Mouse (Mus musculus) heart, postnatal 14 days (tissue): ENCODE measurements around the gene Cpn1. TPM values are rescaled to one million over a fixed set of nuclear protein-coding genes. Genes with fewer than 3 reads are reported as not detected.

Experiments used
- DNase-seq, 2 experiments: peaks; one replicate each; pipeline ENCODE4 v3.0.0; 2021 to 2022
- intact Hi-C: fragments of 180-260 bp; cut with DNase I; formaldehyde crosslinking; loops from one replicate; pipeline ENCODE4 v1.15.1; 2025
- total RNA-seq, 2 experiments: library from RNA; stranded (reverse); gene quantifications; 2 replicates each; pipeline ENCODE4 v1.2.3; 2021

Gene Cpn1
- total RNA-seq, 2 experiments from 2014 or later = 0.12 TPM; not detected in 1

DNA sequence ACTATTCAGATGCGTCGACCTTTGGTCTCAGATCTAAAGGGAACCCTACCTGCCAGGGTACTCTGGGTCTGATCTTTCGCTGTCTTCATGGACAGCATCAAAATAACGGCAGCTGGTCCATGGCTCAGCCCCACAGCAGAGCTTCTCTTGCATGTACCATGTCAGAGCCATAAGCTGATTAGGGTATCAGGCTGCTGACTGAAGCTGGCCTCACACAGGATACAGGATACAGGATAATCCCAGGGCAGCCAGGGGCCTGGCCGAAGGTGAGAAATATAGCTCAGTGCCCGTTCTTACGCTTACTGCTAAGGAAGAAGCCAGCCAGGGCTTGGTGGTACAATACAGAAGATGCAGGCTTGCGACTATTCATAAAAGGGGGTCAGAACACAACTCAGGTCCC lies 41.8 kb downstream of the Cpn1 start:
- DNase-seq = no peak
- intact Hi-C loops = loop anchor here (5.0 kb wide), 2 partner anchors 37 to 92 kb away; no protein-coding TSS in a partner anchor

DNA sequence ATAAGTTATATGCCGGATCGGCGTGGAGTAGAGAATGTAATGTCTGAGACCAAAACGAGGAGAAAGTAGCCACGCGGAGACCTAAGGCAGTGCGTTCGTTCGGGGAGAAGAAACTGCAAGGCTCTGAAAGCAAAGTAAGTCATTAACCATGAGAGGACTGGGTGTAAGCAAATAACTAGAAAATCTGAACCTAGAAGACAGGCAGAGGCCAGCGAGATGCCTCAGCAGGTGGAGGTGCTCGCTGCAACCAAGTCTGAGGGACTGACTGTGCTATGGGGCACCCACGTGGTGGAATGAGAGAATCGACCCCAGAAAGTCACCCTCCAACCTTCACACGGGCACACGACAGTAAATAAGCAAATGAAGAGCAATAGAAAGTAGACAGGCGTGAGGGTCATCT lies 43.3 kb downstream of the Cpn1 start:
- intact Hi-C loops = loop anchor here (5.0 kb wide), 2 partner anchors 36 to 91 kb away; no protein-coding TSS in a partner anchor
- no peak for DNase-seq

DNA sequence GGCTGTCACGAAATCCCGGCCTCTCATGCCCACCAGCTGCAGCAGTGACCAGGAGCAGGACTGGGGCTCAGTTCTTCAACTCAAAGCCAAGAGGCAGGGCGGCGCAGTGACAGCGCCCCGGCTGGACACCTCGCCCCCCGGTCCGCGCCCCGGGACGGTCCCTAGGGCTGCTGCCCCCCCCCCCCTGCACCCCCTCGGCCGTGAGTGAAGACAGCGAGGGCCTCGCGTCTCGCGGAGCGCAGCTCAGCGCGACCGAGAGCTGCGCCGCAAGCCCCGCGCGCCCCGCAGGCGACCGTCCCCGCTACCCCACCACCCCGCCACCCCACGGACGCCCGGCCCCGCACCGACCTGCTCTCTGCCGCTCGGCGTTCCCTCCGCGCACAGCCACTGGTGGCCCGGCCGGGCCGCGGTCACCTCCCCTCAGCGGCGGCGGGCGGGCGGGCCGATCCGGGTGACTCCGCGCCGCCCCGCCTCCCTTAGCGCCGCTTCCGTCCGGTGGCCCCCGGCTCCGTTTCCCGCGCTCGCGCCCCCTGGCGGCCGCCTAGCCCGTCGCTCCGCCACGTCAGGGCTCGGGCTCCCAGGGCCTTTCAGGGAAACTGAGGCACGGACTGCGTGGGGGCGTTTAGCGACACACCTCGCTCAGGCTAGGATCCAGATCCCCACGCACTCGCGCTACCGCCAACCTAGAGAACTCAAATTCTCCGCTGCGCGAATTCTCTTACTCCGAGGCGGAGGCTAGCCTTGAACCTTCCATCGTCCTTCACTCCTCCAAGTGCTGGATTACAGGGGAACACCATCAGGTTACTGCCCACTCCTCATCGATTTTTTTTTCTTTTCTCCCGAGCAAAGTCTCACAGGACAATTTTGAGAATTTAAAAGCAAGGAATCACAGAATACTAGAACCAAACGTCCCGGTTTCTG lies 46.3 kb downstream of the Cpn1 start, which contains the start of gene Dnmbp:
Gene Dnmbp, minus strand, starts transcription at position 423 of the 921 bp plus-strand sequence.
- intact Hi-C loops = loop anchor here (2.0 to 5.0 kb wide), 4 partner anchors 21 to 107 kb away; no protein-coding TSS in a partner anchor
- peak; percentile 95 to 96 for DNase-seq

GRCm38 (mm10) chr19:43939171-43939768 lies 47.1 kb downstream of the Cpn1 start:
- intact Hi-C loops = loop anchor here (2.0 kb wide), 1 partner anchor 20 kb away; no protein-coding TSS in a partner anchor

GRCm38 (mm10) chr19:43938355-43938754 lies 48.0 kb downstream of the Cpn1 start:
- intact Hi-C loops = loop anchor here (2.0 kb wide), 1 partner anchor 20 kb away; no protein-coding TSS in a partner anchor

More at GRCm38 (mm10) chr19:43939171-43939768, 47.1 kb downstream of the Cpn1 start:
- DNase-seq = no peak

GRCm38 (mm10) chr19:43930926-43931325 lies 55.4 kb downstream of the Cpn1 start:
- intact Hi-C loops = no loop called here
- no peak for DNase-seq

More at GRCm38 (mm10) chr19:43938355-43938754, 48.0 kb downstream of the Cpn1 start:
- no peak for DNase-seq

GRCm38 (mm10) chr19:43930366-43930765 lies 56.0 kb downstream of the Cpn1 start:
- no peak for DNase-seq
- intact Hi-C loops = no loop called here

DNA sequence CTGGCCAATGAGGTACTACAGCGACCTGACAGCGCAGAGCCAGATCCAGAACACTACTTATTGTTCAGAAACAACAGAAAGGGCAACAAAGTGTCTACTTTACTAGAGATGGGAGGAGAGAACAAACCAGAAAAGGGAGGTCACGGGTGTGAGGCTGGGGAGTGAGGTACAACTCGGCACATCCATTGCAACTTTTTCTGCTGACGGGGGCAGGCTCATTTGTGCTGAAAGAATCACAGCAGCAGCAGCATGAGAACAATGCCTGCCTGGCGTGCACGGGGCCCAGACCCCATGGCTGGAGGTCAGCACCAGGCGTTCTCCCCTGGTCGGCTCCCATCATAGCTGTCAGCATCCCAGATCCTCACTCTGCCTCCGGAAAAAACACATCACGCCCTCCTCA lies 56.5 kb downstream of the Cpn1 start:
- no peak for DNase-seq
- intact Hi-C loops = no loop called here

DNA sequence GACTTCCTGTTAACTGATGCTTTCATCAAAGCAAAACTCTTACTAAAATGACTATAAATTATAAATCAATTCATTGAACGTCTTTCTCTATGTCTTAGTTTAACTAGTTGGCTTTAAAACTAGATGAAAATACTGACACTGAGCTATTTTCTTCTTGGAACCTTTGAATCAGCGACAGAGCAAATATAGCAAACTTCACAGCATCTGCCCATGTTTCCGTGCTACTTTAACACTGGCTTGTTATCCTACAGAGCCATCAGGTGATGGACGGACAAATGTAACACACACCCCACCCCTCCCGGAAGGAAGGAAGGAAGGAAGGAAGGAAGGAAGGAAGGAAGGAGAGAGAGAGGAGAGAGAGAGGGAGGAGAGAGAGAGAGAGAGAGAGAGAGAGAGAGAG lies 58.4 kb downstream of the Cpn1 start:
- no peak for DNase-seq
- intact Hi-C loops = no loop called here

- peak in 1 of 2 experiments; percentile 10 for DNase-seq
- intact Hi-C loops = no loop called here
Measured at GRCm38 (mm10) chr19:43927057-43927456, 59.3 kb downstream of the Cpn1 start.

- no peak for DNase-seq
- intact Hi-C loops = no loop called here
Measured at GRCm38 (mm10) chr19:43926141-43926987, 60.0 kb downstream of the Cpn1 start.

DNA sequence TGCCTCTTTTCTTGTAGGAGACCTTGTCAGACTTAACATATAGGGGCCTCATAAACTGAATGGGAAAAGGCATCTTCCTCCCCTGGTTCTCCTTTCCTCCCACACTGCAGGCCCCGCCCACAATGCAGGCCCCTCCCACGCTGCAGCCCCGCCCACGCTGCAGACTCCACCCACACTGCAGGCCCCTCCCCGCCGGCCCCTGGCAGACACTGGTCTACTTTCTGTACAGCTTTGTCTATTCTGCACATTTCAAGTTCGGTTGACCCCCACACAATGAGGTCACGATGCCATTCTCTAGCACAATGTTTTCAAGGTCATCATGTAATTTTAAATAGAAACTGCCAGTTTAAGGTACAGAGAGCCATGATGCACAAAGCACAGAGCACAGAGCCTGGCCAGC lies 62.0 kb downstream of the Cpn1 start:
- no peak for DNase-seq
- intact Hi-C loops = no loop called here

- intact Hi-C loops = no loop called here
- DNase-seq = no peak
Measured at GRCm38 (mm10) chr19:43922963-43923362, 63.4 kb downstream of the Cpn1 start.

- intact Hi-C loops = no loop called here
- DNase-seq = no peak
Measured at GRCm38 (mm10) chr19:43921410-43921809, 64.9 kb downstream of the Cpn1 start.

DNA sequence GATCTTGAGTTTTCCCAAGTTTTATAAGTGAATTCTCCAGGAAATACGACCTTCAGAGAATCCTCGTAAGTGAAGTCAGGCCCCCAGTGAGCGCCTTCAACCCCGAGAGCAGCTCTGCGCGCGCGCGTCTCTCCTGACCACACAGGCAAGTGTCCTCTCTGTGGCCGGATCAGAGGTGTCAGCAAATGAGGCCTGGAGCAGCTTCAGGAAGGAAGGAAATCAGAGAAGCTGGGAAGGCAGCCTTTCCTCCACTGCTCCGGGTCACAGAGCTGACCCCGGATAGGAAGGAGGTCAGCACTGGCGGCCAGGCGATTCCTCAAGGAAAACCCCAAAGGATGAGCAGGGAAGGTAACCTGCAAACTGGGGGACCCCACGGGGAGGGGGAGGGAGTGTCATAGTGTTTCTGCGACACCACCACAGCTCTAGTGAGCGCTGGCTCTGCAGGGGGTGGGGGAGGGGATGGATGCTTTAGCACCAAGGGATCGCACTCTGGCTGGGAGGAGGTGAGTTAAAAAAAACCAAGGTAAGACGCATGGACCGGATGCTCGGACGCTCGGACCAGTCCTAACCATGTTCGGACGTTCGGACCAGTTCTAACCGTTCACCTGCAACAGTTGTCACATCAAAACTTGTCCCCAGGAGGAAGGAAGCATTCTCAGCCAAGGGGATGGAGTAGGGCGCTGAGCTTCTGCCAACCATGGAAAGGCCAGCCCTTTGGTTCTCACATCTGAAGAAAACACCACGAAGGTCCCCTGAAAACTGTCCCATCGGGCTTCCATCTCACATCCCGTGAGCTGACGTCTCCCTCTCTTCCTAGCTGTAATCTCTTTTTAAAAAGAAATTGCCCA lies 65.7 kb downstream of the Cpn1 start:
- intact Hi-C loops = no loop called here
- DNase-seq = peak; percentile 27

DNA sequence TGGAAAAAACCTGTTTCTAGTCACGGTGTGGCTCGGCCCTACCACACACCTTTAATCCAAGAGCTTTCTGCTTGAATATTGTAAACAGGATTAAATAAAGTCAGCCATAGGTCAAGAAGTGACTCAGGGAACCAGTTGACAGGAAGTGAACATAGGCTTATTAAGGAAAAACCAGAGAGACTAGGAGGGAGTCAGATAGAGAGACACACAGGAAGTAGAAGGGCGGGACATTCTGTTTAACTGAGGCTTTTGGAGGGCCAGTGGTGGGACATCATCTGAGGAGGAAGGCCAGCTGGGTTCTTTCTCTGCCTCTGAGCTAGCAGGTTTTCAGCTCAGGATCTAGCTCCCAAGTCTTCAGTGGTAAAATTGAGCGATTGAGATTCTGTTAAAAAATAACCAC lies 66.5 kb downstream of the Cpn1 start:
- intact Hi-C loops = loop anchor here (2.0 kb wide), 1 partner anchor 19 kb away; no protein-coding TSS in a partner anchor

GRCm38 (mm10) chr19:43918834-43919233 lies 67.5 kb downstream of the Cpn1 start:
- no peak for DNase-seq
- intact Hi-C loops = loop anchor here (2.0 kb wide), 1 partner anchor 20 kb away; no protein-coding TSS in a partner anchor

More for the DNA sequence above, 66.5 kb downstream of the Cpn1 start:
- DNase-seq = no peak

- no peak for DNase-seq
- intact Hi-C loops = loop anchor here (2.0 kb wide), 1 partner anchor 21 kb away; no protein-coding TSS in a partner anchor
Measured at GRCm38 (mm10) chr19:43917763-43918162, 68.6 kb downstream of the Cpn1 start.

GRCm38 (mm10) chr19:43917406-43917691 lies 69.0 kb downstream of the Cpn1 start:
- intact Hi-C loops = no loop called here
- no peak for DNase-seq
